Mouse (Mus musculus): ENCODE measurements around the gene Cyth1. TPM values are rescaled to one million over a fixed set of nuclear protein-coding genes. Genes with fewer than 3 reads are reported as not detected.

Cyth1 gene
- polyA plus RNA-seq, 1 experiment: not detected

GRCm38 (mm10) chr11:118286434-118286833 lies 38.0 kb upstream of the Cyth1 start:
- Histone ChIP-seq H3K4me3 (ENCODE audit: insufficient read depth, low read depth, low read length) (no peak overlapping the region), H3K4me1 (ENCODE audit: control insufficient read depth, insufficient read depth, low read length) (peaks cover 11% of the 10 kb centered on the region), H3K27ac (ENCODE audit: insufficient read depth, low read depth, low read length) (no peak overlapping the region)
- TF ChIP-seq CTCF (IDR thresholded peaks at IDR 0.05; ENCODE audit: insufficient read depth, low read depth, low read length): no peak
- TF ChIP-seq POLR2A (IDR thresholded peaks at IDR 0.05; ENCODE audit: insufficient read depth, low read depth, low read length): no peak
- 91% methylated on average over 9 of the region's 9 CpGs for WGBS

DNA sequence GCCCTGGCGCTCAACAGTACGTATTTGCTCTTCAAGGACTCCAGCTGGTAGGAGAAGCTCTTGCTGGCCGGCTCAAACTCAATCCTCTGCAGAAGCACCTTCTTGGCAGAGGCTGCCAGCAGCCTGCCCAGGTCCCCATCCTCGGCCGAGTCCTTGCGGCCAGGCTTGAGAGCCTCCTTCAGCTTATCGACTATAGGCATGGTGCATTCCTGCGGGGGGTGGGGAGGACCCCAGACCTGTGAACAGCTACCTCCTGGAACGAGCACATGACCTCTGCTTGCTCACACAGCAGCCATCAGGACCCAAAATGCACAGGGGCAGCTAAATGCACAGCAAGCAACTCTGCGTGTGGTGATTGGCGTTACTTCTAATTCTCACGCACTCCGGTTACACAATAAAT lies 37.4 kb upstream of the Cyth1 start:
- WGBS: 87% methylated on average over 13 of the region's 13 CpGs

DNA sequence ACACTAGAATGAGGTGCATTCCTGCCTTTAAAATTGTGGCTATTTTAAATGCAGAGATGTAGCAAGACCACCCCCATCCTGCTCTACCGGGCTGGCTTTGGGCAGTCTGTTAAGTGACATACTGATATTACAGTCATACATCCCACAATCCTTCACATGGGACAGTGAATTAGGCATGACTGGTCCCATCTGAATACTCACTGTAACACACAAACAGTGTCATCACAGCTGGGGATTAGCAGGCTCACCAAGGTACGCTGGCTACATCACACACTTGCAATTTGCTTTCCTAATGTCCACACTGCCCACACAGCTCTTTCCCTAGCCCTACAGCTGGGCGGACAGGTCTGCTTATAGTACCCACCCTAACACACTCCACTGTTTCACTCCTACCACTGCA lies 31.8 kb upstream of the Cyth1 start:
- Histone ChIP-seq H3K4me1 (ENCODE audit: control insufficient read depth, insufficient read depth, low read length) (peaks cover 27% of the 10 kb centered on the region), H3K27ac (ENCODE audit: insufficient read depth, low read depth, low read length) (no peak overlapping the region), H3K4me3 (ENCODE audit: insufficient read depth, low read depth, low read length) (no peak overlapping the region)
- WGBS: 68% methylated on average over 3 of the region's 3 CpGs
- TF ChIP-seq CTCF (IDR thresholded peaks at IDR 0.05; ENCODE audit: insufficient read depth, low read depth, low read length) (no peak), POLR2A (IDR thresholded peaks at IDR 0.05; ENCODE audit: insufficient read depth, low read depth, low read length) (no peak)

More for the DNA sequence above, 37.4 kb upstream of the Cyth1 start:
- TF ChIP-seq CTCF (IDR thresholded peaks at IDR 0.05; ENCODE audit: insufficient read depth, low read depth, low read length) (no peak), POLR2A (IDR thresholded peaks at IDR 0.05; ENCODE audit: insufficient read depth, low read depth, low read length) (no peak)
- H3K4me1 ChIP-seq (ENCODE audit: control insufficient read depth, insufficient read depth, low read length): peaks cover 11% of the 10 kb centered on the region
- H3K4me3 ChIP-seq (ENCODE audit: insufficient read depth, low read depth, low read length): no peak overlapping the region
- no peak overlapping the region for H3K27ac ChIP-seq (ENCODE audit: insufficient read depth, low read depth, low read length)

- H3K27ac ChIP-seq (ENCODE audit: insufficient read depth, low read depth, low read length): no peak overlapping the region
- TF ChIP-seq POLR2A (IDR thresholded peaks at IDR 0.05; ENCODE audit: insufficient read depth, low read depth, low read length): no peak
- no peak for TF ChIP-seq CTCF (IDR thresholded peaks at IDR 0.05; ENCODE audit: insufficient read depth, low read depth, low read length)
- WGBS: 70% methylated on average over 7 of the region's 7 CpGs
- H3K4me1 ChIP-seq (ENCODE audit: control insufficient read depth, insufficient read depth, low read length): peaks cover 31% of the 10 kb centered on the region
- H3K4me3 ChIP-seq (ENCODE audit: insufficient read depth, low read depth, low read length): no peak overlapping the region
Measured at GRCm38 (mm10) chr11:118276328-118276727, 27.9 kb upstream of the Cyth1 start.

DNA sequence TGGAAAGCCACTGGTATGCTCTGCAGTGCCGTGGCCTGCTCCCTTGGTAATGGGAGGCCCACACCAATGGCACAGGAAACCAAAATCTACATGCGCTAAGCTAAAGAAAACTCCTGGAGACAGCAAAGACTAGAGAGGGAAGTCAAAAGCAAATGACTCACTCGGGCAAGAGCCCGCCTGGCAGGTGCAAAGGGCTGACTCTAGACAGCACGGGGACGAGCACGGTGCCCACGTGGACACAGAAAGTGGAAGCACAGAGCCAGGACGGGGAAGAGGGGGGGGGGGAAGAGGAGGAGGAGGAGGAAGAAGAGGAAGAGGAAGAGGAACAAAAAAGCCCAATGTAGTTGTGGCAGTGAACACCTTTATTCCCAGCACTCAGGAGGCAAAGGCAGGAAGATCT lies 26.7 kb upstream of the Cyth1 start:
- Histone ChIP-seq H3K4me1 (ENCODE audit: control insufficient read depth, insufficient read depth, low read length) (peaks cover 31% of the 10 kb centered on the region), H3K27ac (ENCODE audit: insufficient read depth, low read depth, low read length) (no peak overlapping the region), H3K4me3 (ENCODE audit: insufficient read depth, low read depth, low read length) (no peak overlapping the region)
- TF ChIP-seq POLR2A (IDR thresholded peaks at IDR 0.05; ENCODE audit: insufficient read depth, low read depth, low read length) (no peak), CTCF (IDR thresholded peaks at IDR 0.05; ENCODE audit: insufficient read depth, low read depth, low read length) (no peak)
- WGBS: 75% methylated on average over 9 of the region's 9 CpGs

GRCm38 (mm10) chr11:118269827-118270226 lies 21.4 kb upstream of the Cyth1 start:
- WGBS: 92% methylated on average over 3 of the region's 3 CpGs
- Histone ChIP-seq H3K27ac (ENCODE audit: insufficient read depth, low read depth, low read length) (no peak overlapping the region), H3K4me1 (ENCODE audit: control insufficient read depth, insufficient read depth, low read length) (peaks cover 7% of the 10 kb centered on the region), H3K4me3 (ENCODE audit: insufficient read depth, low read depth, low read length) (no peak overlapping the region)
- TF ChIP-seq CTCF (IDR thresholded peaks at IDR 0.05; ENCODE audit: insufficient read depth, low read depth, low read length) (no peak), POLR2A (IDR thresholded peaks at IDR 0.05; ENCODE audit: insufficient read depth, low read depth, low read length) (no peak)

DNA sequence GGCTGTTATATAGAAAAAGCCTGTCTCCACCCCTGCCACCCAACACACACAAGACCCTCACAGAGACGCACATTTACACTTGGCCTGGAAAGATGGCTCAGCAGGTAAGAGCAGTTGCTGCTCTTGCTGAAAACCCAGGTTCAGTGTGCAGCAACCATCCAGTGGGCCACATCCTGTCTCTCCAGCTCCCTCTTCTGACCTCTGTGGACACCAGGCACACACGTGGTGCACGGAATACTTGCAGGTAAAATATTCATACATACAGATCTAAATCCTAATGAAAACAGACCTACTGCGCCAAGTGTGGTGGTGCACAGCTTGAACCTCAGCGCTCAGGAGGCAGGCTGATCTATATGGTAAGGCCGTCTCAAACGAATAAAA lies 18.3 kb upstream of the Cyth1 start:
- no peak overlapping the region for H3K4me3 ChIP-seq (ENCODE audit: insufficient read depth, low read depth, low read length)
- H3K4me1 ChIP-seq (ENCODE audit: control insufficient read depth, insufficient read depth, low read length): peaks cover 27% of the 10 kb centered on the region
- no peak for TF ChIP-seq POLR2A (IDR thresholded peaks at IDR 0.05; ENCODE audit: insufficient read depth, low read depth, low read length)
- TF ChIP-seq CTCF (IDR thresholded peaks at IDR 0.05; ENCODE audit: insufficient read depth, low read depth, low read length): no peak
- no peak overlapping the region for H3K27ac ChIP-seq (ENCODE audit: insufficient read depth, low read depth, low read length)
- WGBS: 89% methylated on average over 7 of the region's 7 CpGs

DNA sequence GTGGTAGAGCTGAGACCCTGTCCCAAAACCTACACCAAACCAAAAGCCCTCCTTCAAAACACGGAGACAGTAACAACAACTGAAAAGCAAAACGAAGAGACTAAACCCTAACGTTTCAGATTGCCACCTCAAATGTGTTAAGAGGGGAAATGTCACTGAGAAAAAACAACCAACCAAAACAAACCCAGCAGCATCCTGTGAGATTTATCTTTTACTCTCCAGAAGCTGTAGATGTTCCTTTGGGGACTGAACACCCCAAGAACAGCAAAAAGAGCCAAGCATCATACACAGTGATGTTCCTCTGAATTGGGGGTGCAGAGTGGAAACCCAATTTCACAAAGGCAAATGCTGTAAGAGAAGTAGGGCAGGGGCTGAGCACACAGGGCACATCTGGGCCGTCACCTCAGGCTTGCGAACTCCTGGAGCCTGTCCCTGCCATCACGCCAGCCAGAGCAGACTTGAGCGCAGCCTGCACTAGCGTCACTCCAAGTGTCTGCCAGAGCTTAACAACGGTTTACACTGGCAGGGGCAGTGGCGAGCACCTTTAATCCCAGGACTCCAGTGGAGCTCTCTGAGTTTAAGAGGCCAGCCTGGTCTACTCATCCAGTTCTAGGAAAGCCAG lies 17.8 kb upstream of the Cyth1 start:
- 83% methylated on average over 10 of the region's 10 CpGs for WGBS
- TF ChIP-seq POLR2A (IDR thresholded peaks at IDR 0.05; ENCODE audit: insufficient read depth, low read depth, low read length) (no peak), CTCF (IDR thresholded peaks at IDR 0.05; ENCODE audit: insufficient read depth, low read depth, low read length) (no peak)

DNA sequence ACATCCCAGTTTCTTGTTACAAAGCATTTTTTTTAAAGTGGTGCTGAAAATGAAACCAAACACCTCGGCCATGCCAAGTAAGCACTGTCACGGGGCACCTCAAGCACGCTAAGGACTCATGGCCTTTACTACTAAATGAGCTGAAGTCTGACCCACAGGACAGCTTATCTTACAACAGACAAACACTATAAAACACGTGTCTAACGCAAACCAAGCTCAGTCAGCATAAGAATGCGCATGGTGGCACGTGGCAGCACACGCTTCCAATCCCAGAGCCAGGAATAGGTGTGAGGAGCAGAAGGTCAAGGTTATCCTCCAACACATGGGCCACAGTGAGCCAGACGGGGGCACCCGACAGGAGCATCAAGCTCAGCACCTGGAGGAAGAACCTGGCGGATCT lies 17.2 kb upstream of the Cyth1 start:
- no peak for TF ChIP-seq CTCF (IDR thresholded peaks at IDR 0.05; ENCODE audit: insufficient read depth, low read depth, low read length)
- no peak for TF ChIP-seq POLR2A (IDR thresholded peaks at IDR 0.05; ENCODE audit: insufficient read depth, low read depth, low read length)
- no peak overlapping the region for H3K27ac ChIP-seq (ENCODE audit: insufficient read depth, low read depth, low read length)
- WGBS: 87% methylated on average over 11 of the region's 11 CpGs
- H3K4me1 ChIP-seq (ENCODE audit: control insufficient read depth, insufficient read depth, low read length): peaks cover 33% of the 10 kb centered on the region
- no peak overlapping the region for H3K4me3 ChIP-seq (ENCODE audit: insufficient read depth, low read depth, low read length)

More for the DNA sequence above, 17.8 kb upstream of the Cyth1 start:
- H3K27ac ChIP-seq (ENCODE audit: insufficient read depth, low read depth, low read length): no peak overlapping the region
- peaks cover 29% of the 10 kb centered on the region for H3K4me1 ChIP-seq (ENCODE audit: control insufficient read depth, insufficient read depth, low read length)
- no peak overlapping the region for H3K4me3 ChIP-seq (ENCODE audit: insufficient read depth, low read depth, low read length)

Measured in olfactory bulb, adult 2 months (tissue).